Mouse (Mus musculus) brain, embryonic 14.5 days (tissue): Measurements from ENCODE around the gene Pcsk2.

ENCODE experiments used
- CTCF ChIP-seq: fragments of 200-500 bp; IDR thresholded peaks from 2 replicates; pipeline ENCODE4 v1.5.1; 2012; ENCODE audit warnings: inconsistent platforms, mild to moderate bottlenecking, moderate library complexity, borderline replicate concordance; ENCODE audit not compliant: insufficient read depth, insufficient read length; ENCODE audit errors: extremely low read depth
- POLR2A ChIP-seq: fragments of 200-500 bp; IDR thresholded peaks from 2 replicates; pipeline ENCODE4 v1.6.1; 2012; ENCODE audit warnings: mild to moderate bottlenecking, inconsistent platforms, borderline replicate concordance; ENCODE audit not compliant: poor library complexity, insufficient read depth, insufficient read length, severe bottlenecking; ENCODE audit errors: extremely low read depth

GRCm38 (mm10) chr2:143841536-143841935 lies 295.6 kb downstream of the Pcsk2 start:
- TF ChIP-seq CTCF: no peak
- no peak for TF ChIP-seq POLR2A
